Mouse (Mus musculus) activated CD4-positive, CD25-positive, alpha-beta regulatory T cell, adult 4 months (primary cell): ENCODE data around the gene Ccr7. TPM values are rescaled to one million over a fixed set of nuclear protein-coding genes. Genes with fewer than 3 reads are reported as not detected.

Source experiments
- ATAC-seq: one replicate; pipeline ENCODE4 v1.8.0; 2017
- polyA plus RNA-seq, 2 experiments: library from polyadenylated mRNA; unstranded; fragments of 100-300 nt; shearing (Covaris generic); gene quantifications; one replicate each; pipeline ENCODE4 v1.2.1; 2017

Gene Ccr7
- polyA plus RNA-seq, result 100 to 1,000 TPM; 243 to 261 TPM

- ATAC-seq, result peak; percentile 79
Measured at GRCm38 (mm10) chr11:99154987-99155641, at the start of gene Ccr7. Gene Ccr7 (minus strand): TSS chr11:99155077.

- ATAC-seq, result peak; percentile 72
Measured at GRCm38 (mm10) chr11:99189154-99189582, 34.3 kb upstream of the Ccr7 start.

- no peak for ATAC-seq
Measured at GRCm38 (mm10) chr11:99187348-99187747, 32.5 kb upstream of the Ccr7 start.

DNA sequence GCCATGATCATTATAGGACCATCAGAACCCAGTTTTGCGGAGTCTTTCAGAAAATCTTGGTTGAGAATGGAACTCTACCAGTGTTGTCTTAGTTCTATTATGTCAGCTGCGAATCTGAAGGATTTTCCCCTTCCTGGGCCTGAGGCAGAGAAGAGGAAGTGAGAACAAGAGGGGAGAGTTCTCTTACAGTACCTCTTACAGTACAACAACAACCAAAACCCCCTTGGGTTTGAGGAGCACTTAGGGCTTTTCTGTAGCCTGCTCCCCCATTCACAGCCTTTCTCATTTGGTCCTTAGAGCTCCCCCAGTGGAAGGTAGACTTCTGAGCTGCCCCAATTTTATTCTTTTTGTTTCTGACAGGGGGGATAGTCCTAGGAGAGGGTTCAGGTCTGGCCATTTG, 32.0 kb upstream of the Ccr7 start:
- no peak for ATAC-seq

GRCm38 (mm10) chr11:99182575-99182974, 27.7 kb upstream of the Ccr7 start:
- no peak for ATAC-seq

DNA sequence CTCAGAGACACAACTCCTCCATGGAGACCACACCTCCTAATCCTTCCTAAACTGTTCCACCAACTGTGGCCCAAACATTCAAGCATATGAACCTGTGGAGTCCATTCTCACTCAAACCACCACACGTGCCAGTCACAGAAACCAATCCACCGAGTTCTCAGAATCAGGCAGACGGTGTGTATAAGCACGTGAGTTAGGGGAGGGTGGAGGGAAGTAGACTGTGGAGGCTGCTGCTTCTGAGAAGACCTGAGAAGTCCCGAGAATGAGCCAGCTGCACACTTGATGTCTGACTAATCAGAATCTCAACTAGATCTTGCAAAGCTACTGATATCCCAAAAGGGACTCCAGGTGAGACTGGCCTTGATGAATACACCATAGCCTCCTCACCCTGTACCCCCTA, 25.2 kb upstream of the Ccr7 start:
- peak; percentile 75 for ATAC-seq

- ATAC-seq, result peak; percentile 43
Measured at GRCm38 (mm10) chr11:99177925-99178198, 23.0 kb upstream of the Ccr7 start.

DNA sequence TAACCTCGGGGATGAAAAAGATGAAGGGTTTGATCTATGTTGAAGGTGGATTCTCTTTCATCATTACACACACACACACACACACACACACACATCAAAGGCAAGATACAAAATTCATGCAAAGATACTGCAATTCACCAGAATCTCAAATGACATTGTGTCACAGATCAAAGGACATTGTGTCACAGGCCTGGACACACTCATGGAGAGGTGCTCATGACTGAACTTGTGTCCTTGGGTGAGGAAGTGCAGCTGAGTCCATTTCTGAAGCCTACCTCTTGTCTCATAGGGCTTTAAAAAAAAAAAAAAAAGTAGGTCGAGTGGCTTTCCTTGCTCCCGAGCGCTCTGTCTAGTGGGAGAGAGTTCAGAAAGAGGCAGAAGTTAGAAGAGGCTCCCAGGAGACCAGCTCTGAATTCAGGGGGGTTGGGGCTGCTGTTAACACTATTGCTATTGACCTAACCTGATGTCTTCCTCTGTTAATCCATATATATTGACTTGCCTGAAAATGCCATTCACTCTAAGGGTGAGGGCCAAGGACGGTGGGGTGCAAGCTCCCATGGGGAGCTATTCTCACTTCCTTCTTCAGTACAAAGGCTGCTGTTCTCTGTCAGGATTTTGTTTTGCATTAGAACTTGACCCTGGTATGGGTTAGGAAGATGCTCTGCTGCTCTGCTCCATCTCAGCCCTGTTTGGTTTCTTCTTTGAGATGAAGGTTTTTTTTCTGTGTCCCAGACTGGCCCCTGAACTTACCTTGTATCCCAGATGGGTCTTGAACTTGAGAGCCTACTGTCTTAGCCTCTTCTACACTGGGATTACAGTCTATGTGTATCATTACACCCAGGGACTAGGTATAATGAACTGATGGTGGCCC, 22.4 kb upstream of the Ccr7 start:
- ATAC-seq, result no peak

GRCm38 (mm10) chr11:99172002-99172401, 17.1 kb upstream of the Ccr7 start:
- ATAC-seq, result no peak

GRCm38 (mm10) chr11:99171442-99171841, 16.6 kb upstream of the Ccr7 start:
- no peak for ATAC-seq

DNA sequence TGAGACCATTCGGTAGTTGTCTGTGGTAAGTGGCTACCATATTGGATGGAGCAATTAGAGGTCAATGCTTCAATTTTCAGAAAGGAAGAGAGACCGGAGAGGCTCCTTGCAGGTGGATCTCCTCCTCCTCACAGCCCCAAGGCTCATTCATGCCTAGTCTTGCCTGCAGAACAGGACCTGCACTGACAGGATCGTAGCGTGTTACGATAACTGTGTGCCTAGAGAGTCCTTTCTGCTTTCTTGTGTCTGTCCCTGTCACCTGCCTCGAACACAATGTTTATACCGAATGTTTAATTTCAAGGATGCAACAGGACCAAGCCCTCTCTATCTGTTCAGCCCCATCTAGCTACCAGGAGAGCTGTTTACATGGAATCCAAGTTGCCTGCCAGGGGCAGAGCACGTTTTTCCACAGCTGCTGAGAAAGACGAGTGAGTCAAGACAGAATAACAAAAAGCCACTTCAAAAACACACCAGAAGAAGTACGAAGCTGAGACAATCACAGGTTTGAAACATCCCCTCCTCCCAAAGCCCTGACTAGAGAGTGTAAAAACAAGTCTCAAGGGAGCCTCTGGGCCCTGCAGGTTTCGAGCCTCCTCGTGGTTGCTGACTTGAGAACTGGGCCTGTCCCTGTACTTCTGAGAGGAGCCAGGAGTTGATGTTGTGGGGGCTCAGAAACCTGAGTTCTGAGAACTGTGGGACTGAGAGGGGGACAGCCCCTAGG, 15.8 kb upstream of the Ccr7 start:
- ATAC-seq, result peak; percentile 79

- ATAC-seq, result no peak
Measured at GRCm38 (mm10) chr11:99170005-99170404, 15.1 kb upstream of the Ccr7 start.

DNA sequence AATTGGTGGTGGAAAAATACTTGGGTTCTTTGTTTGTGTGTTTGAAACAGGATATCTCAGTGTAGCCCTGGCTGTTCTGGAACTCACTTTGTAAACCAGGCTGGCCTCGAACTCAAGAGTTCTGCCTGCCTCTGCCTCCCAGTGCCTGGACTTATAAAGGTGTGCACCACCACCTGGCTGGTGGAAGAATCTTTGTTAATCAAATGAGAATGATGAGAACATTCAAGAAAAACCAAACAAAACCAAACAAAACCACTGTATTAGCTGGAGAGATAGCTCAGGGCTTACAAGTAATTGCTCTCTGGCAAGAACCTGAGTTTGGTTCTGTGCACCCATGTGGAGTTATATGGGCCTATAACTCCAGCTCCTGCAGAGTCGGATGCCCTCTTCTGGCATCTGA, 14.6 kb upstream of the Ccr7 start:
- no peak for ATAC-seq

DNA sequence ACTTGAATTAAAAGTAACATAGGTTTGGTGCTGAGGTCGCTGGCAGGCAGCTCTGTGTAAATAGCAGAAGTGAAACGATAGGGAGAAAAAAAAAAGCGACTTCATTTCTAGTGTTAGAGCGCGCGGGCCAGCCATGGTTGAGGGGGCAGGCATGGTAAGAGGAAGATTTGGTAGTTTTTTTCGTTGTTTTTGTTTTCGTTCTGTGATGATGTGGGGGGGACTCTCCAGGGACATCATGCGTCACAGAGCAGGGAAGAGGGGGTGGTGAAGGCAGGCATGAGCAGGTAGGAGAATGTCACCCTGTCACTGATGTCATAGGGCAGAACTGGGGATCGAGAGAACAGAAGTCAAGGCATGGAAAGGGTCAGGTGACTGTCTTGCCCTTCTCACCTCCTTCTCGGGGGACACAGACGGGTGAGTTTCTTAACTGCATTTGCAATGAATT, 13.2 kb upstream of the Ccr7 start:
- peak; percentile 30 for ATAC-seq

GRCm38 (mm10) chr11:99167576-99167975, 12.7 kb upstream of the Ccr7 start:
- no peak for ATAC-seq

DNA sequence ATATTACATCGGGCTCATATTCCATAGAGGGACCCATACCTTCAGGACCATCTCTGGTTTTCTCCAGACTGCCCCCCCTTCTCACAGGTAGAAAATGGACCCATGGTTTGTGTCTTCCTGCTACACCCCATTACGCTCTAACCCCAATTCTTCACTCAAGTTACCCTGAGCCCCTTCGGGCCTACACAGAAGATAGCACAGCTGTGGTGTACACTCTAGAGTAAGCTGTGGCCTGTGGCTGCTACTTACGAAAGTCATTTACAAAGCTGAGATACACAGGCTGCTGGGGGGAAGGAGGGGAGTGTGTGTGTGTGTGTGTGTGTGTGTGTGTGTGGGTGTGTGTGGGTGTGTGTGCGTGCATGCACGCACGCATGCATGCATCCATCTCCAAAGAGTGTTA, 11.4 kb upstream of the Ccr7 start:
- ATAC-seq, result no peak

- ATAC-seq, result no peak
Measured at GRCm38 (mm10) chr11:99165031-99165752, 10.3 kb upstream of the Ccr7 start.

- ATAC-seq, result peak; percentile 71
Measured at GRCm38 (mm10) chr11:99162972-99163686, 8.3 kb upstream of the Ccr7 start.

GRCm38 (mm10) chr11:99161648-99162047, 6.8 kb upstream of the Ccr7 start:
- ATAC-seq, result no peak

GRCm38 (mm10) chr11:99160228-99160627, 5.4 kb upstream of the Ccr7 start:
- no peak for ATAC-seq

GRCm38 (mm10) chr11:99155817-99156216, 940 bp upstream of the Ccr7 start:
- ATAC-seq, result no peak
